Mouse (Mus musculus) urinary bladder, postnatal 25 days (tissue): ENCODE results near the gene Trp53.
A peak's percentile ranks its signal among the peaks of the same experiment; 100 is the strongest.

ENCODE experiments used
- DNase-seq: peaks from one replicate; pipeline ENCODE4 v3.0.0; 2022; ENCODE audit warnings: low spot score

The Trp53 gene

DNA sequence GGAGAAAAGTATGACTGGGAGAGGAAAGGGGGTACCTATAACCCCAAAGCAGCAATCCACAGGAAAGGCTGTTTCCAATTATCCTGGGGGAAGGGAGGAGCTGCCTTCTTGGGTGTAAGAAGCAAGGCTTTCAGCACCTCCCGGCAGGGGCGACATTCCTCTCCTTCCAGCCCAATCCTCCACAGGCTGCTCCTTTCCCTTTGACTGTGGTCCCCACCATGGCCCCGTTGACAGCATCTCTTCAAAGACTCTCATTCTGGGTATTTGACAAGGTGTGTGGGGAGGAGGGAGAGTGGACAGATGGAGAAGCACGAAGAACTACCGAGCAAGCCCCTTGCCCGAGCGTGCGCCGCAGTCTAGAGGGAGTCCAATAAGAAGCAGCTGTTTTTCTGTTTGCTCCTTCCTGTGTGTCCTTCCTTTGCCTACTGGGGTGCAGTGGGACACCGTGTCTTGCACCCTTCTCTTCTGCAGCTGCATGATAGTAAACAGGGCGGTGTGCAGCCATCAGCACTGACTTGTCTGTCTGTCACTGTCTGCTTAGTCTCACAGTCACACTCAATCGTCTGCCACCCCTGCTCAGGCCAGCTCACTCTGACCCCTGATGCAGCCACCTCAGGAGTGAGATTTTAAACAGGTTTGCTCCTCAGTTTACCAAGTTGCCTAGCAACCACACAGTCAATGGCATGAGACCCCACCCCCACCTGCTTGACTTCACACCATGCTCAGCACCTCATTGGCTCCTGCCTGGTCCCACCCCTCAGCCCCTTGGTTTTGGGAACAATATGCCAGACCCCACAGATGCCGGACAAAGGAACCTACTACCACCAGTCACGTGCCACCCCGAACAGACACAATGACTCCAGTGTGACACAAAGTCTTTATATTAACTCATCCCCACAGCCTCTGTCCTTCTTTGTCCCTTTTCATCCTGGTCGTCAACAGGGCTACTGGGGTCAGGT lies 19.0 kb upstream of the Trp53 start:
- DNase-seq = no peak

DNA sequence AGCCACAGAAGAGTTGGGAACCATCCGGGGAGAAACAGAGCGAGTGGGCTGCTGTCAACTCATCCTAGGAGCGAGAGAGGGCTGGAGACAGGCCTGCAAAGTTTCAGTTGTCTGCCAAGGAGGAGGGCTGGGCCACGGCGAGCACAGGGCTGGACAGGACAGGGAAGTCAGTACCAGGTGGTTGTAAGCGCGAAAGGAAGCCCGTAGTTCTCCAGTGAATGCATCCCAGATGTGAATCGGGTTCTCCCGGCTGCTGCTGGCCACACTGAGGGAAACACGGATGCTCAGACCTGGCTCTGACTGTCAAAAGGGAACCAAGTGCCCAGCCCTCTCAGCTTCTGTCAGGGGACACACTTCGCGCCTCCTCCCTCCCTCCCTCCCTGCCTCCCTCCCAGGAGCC lies 16.8 kb upstream of the Trp53 start:
- no peak for DNase-seq

DNA sequence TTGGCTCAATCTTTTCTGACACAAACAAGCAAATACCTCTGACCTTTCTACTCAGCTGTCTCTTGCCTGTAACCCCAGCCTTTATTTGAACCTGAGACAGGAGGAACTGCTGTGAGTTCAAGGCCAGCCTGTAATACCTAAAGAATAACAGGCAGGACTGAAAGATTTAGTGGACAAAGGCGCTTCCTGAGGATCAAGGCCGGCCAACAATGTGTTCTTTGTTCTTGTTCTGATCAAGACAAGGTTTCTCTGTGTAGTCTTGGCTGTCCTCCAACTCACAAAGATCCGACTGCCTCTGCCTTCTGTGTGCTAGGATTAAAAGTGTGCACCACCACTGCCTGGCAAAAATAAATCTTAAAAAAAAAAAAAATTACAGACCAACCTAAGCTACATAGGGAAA lies 15.8 kb upstream of the Trp53 start:
- no peak for DNase-seq

DNA sequence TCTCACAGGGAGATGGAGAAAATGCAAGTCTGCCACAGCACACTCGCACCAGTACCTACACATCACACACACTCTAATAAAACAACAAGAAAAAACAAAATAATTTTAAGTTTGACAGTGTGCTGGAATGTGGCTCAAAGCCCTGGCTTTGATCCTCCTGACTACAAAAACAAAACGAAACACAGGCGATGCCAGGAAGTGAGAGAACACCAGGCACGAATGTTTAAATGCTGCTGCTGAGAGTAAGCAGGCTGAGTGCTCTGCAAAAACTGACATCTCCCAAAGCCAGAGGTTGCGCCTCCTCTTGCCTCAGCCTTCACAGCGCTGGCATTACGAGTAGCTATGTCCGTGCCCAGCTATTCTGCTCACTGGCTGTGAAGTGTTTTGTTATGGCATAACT lies 15.0 kb upstream of the Trp53 start:
- DNase-seq = no peak

DNA sequence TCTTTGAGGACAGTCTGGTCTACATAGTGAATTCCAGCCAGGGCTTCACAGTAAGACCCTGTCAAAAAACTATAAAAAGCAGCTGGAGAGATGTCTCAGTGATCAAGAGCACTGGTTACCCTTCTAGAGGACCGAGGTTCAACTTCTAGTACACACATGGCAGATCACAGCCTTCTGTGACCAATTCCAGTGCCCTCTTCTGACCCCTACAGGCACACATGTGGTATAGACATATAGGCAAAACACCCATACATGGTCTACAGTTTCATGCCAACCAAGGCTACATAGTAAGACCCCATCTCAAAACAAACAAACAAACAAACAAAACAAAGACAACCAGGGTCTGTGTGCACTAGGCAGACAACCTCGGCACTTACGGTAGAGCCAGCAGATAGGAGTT lies 4.9 kb upstream of the Trp53 start:
- no peak for DNase-seq

DNA sequence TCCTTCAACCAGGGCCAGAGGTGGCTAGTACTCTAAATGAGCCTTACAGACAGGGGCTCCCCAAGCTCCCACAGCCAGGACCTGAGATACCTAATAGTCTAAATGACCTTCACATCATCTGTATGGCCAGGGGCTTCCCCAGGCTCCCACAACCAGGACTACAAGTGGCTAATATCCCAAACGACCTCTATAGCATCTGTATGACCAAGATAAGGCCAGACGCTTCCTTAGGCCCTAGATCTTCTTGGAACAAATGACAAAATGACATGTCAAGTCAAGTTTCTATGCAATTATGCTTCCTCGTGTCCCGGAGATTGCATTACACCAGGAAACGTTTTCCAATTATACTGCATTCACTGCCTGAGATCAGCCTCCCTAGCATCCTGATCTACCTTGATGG lies 3.9 kb upstream of the Trp53 start:
- no peak for DNase-seq

DNA sequence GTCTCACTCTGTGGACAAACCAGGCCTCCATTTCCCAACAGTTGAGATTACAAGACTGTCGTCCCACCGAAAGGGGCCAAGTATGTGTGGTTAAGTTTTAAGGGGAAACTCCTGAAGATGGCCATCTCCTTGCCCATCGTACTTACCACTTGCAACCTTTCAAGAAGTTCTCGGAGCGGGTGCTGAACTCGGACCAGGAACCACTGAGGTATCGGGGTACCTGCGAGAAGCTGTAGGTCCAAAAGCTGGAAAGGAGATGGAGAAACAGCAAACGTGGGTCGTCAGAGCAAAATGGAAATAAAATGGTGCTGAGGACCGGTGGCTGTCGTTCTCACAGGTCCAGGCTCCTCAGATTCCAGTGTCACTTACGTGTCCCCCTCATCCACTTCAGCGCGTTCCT lies 1.9 kb upstream of the Trp53 start:
- no peak for DNase-seq

DNA sequence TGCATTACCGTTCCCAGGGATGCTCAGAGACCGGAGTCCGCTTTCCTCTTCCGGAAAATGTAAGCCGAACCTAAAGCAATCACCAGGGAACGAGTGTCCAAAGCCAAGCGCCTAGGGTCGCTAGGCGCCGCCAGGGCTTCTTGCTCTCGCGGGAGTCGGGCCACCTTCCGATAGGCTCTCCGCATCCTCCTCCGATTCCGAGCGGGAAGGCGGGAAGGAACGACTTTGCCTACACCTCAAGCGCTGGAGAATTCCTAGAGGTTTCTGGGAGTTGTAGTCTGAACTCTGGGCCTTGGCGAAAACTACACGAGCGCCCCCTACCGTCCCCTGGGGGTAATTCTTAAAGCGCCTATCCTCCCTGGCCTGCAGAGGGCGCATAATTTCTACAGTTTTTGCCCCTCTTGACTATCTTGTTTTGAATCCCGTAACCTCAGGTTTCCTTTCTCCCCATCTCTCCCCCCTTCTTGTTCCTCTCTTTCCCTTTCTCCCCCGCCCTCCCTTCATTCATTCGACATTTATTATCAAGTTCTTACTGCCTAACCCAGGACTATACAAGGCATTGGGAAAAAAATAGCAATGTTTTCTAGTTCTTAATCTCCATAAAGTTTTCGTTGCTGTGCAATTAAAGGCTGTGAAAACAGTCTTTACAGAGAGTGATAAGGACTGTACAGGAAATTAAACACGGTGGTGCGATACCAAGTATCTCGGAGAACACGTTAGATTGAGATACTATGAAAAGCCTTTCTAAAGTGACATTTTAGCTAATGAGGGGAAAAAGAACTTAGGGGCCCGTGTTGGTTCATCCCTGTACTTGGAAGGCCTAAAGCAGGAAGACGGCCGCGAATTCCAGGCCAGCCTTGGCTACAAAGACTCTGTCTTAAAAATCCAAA lies 786 bp upstream of the Trp53 start:
- DNase-seq = peak; percentile 98

DNA sequence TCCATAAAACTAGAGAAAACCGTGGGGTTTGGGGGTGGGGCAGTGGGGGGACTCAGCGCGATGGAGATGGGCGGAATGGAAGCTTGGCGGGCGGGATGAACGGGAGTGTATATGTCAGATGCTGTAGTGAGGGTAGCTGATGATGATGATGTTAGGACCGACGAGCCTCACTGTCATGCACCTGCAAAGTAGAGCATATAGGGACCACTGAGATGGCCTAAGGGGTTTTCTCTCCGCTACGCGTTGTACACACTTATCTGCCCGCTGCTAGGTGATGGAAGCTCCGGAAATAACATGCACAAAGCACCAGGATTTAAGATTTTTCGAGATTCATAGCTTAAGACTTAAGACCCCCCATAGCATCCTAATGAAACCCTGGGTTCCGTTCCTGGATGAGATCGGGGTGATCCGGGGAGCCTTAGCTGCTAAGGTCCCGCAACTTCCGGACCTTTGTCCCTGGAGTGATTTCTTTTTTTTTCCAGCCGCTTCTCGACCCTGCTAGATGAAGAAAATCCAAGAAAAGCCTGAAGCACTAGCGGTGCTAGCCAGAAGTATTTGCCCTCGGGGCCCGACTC lies 500 bp downstream of the Trp53 start:
- no peak for DNase-seq

DNA sequence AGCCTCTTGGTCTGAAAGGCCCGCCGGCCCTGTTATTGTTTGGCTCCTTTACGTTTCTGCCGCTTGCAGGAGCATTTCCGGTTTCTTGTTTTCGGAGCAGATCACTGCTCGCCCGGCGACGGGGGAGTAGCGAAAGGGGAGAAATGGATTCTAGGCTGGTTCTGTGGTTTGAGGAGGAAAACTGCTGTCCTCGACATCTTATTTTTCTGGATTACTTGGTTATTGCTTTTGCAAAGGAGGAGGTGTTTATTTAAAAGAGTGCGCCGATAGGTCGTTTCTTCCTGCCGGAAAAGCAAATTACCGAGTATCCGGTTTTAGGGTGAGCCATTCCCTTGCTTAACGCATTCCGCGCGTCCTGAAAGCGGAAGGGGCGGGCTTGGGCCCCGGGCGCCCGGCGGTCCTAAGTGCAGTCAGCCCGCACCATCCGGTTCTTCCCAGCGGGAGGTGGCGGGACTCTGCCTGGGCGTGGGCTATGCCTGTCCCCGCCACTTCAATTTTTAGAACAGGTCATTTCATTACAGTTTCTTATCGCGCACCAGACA lies 1.1 kb downstream of the Trp53 start:
- peak; percentile 80 for DNase-seq

DNA sequence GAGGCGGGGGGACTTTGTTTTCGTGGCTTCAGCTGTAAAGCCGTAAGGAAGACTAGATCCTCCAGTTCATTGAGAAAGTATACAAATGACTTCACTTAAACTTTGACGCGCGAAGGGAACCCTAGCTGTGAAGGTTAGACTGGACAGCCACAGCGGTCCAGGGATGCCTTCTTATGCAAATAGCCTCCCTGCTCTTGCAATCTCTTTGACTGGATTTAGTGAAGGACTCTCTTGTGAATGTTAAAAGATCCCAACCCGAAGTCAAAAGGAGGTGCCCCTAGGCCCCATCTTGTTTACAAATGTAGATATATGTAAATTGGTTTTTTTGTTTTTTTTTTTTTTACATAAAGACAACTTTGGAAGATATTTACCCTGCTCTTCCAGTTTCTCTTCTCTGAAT lies 1.7 kb downstream of the Trp53 start:
- no peak for DNase-seq

DNA sequence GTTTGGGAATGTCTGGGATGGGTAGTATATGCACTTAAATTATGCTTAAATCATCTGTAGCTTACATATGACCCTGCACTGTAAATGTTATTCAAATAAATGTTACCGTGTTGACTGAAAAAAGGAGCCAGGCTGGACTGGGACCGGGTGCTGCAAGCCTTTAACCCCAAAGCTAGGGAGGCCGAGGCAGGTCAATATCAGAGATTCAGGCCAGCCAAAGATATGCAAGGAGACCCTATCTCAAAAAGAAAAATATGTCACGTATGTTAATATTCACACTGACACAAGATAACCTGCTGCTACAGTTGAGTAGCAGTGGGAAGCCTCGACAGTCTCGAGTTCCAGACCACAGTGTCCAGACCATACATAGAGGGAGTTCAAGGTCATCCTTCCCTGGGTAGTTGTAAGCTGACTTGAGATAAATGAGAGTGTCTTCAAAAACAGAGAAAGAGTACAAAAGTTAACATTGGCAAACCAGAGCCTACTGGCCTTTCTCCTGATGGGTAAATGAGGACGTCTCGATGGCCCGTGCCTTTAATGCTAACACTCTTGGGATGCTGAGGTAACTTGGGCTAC lies 2.2 kb downstream of the Trp53 start:
- DNase-seq = no peak

DNA sequence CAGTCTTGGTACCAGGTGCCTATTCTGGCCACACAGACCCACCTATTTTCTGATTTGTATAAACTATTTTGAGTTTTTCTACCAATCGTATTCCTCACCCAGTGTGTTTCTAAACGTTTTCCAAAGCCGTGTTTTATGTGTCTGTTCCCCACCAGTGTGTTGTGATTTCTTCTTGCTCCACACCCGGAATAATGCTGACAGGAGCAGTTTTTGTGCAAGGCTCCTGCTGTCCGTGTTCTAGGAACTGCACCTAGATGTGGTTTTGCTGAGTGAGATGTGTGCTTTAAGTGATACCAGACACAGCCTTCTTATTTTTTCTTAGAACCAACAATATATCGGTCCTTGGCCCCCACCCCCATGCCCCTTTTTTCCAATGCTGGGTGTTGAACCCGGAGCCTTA lies 3.8 kb downstream of the Trp53 start:
- DNase-seq = no peak

DNA sequence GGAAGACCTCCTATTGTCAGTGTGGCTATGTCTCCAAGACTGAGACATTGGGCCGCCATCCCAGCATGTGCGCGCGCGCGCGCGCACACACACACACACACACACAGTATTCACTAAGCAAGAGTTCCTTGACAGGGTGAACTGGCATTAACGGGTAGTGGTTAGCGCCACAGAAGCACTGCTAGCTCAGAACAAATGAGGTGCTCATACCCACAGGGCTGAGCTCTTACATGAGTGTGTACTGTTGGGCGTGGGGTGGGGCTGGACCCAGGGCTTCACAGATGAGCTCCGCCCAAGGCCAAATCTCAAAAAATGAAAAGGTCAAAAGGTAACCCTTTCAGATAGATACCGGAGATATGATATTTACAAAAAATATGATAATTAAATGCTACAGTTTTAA lies 4.8 kb downstream of the Trp53 start:
- DNase-seq = no peak

DNA sequence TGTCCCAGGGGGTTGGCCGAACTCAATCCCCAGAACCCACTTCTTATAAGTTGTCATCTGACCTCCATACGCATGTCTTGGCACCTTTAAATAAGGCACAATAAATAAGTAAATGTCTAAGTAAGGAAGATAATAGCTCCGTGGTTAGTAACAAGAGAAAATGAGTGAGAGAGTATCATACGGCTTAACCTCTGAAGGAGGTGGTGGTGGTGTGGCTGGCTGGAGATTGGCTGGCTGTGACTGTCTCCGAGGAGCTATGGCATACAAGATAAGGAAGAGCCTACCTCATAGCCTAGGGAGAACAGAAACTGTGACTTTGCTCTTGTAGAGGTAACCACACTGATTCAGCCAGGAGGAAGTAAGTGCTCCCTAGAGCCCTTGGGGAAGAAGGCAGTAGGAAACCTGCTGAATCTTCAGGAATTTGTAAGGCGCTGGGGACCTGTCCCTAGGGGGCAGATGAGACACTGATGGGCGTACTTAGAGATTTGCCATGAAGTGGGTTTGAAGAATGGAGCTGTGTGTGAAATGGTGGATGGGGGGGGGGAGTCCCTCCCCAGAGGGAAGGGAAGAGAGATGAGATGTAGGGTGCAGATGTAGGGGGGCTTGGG lies 5.7 kb downstream of the Trp53 start:
- DNase-seq = no peak

DNA sequence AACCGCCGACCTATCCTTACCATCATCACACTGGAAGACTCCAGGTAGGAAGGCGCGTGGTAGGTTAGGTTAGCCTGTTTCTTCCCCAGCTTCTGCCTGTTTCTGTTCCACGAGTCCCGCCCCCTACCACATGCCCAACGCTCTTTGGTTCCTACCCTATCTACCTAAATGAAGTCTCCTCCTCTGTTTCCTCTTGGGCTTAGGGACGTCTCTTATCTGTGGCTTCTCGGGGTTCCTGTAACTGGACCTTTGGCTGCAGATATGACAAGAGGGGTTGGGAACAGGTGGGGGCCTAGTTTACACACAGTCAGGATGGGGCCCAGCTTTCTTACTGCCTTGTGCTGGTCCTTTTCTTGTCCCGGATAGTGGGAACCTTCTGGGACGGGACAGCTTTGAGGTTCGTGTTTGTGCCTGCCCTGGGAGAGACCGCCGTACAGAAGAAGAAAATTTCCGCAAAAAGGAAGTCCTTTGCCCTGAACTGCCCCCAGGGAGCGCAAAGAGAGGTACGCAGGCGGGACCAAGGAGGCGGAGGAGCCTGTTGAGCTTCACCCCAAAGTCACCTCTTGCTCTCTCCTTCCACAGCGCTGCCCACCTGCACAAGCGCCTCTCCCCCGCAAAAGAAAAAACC lies 9.2 kb downstream of the Trp53 start:
- no peak for DNase-seq

DNA sequence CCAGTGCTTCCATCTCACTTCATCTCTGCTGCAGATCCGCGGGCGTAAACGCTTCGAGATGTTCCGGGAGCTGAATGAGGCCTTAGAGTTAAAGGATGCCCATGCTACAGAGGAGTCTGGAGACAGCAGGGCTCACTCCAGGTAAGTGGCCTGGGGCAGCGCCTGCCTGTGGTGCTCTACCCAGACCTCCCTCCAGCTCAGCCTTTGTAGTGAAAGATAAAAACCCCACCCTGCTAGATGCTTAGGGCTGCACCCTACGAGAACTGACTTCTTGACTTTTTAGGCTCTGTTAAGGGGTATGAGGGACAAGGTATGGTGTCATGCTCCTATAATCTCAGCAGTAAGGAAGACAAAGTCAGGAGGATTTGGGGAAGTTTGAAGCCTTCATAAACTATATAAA lies 10.5 kb downstream of the Trp53 start:
- DNase-seq = no peak

DNA sequence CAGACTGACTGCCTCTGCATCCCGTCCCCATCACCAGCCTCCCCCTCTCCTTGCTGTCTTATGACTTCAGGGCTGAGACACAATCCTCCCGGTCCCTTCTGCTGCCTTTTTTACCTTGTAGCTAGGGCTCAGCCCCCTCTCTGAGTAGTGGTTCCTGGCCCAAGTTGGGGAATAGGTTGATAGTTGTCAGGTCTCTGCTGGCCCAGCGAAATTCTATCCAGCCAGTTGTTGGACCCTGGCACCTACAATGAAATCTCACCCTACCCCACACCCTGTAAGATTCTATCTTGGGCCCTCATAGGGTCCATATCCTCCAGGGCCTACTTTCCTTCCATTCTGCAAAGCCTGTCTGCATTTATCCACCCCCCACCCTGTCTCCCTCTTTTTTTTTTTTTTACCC lies 11.3 kb downstream of the Trp53 start:
- no peak for DNase-seq

DNA sequence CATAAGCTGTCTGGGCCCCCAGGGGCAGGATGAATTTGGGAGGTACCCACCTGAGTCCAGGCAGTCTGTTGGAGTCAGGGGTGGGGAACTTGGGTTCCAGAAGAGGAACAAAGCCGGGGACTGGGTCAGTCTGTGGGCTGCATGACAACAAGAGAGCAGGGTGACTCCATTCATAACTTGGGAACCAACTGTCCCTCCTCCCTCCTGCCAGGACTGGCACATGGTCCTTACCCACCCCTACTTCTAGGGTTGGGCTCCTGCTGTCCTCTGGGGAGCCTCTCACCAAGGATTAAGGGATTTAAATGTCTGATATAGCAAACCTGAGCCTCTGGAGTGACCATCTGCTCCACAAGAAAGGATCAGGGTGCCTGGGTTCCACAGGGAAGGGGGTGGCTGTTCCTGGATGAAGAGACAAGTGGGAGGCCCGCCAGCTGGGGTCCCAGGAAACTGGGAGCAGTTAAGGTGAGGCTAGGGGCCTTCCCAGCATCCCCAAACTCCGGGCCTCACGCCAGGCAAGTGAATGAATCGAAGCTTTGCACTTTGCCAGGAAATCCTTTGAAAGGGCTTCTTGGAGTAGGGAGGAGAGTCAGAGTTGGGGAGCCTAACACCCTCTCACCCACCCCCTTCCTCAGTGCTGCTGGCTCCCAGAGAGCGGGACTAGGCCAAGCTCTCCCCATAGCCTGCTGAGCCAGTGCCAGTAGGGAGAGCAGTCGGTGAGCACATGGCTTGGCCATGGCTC lies 11.9 kb downstream of the Trp53 start:
- DNase-seq = no peak

DNA sequence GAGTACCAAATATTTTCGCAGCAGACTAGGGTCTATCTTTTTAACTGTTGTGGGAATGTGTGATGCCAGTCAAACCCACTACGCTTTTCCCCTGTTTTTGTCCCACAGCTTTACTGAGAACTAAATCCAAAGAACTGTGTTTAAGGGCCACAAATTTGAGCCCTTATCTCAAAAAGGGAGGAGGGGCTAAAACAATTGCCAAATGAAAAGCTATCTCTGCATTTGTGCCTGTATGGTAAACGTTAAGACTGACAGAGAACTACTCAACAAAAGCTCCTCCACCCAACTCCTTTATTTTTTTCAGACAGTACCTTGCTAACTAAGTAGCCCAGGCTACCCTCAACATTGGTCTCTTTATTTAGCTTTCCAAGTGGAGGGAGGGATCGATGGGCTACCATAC lies 12.6 kb downstream of the Trp53 start:
- DNase-seq = no peak

DNA sequence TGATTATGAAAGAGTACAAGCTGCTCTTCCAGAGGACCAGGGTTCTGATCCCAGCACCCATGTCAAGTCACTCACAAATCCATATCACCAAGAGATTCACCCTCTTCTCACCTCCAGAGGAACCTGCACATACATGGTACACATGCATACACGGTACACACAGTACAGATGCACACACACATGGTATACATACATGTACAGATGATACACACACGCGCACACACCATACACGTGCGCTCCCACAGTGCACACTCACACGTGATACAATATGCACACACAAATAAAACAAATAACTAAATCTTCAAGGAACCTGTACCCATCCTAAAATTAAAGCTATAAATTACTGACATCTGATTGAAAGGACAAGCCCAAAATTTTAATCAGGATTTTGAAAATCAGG lies 14.7 kb downstream of the Trp53 start:
- DNase-seq = no peak
